In genomic region chr9:71331661-71332060, GRCm38 (mm10) we compare ENCODE assay signal across 13 mouse cellular contexts.
"Had no signal": no experiment of that assay in that cellular context is flagged by ENCODE, and none has a peak within 500 bp of the region (broad histone marks: within the 10 kb centered on the region; RNA-seq: fewer than 3 reads in every experiment).

No protein-coding gene starts in this region.

- DNase-seq: lung, adult 18-20 months; lung, embryonic 14.5 days; lung, postnatal 10 days; lung, postnatal 4 days; midbrain, embryonic 14.5 days; retina, postnatal 1 day; right cerebral cortex, adult 18-20 months; right cerebral cortex, postnatal 25 days; right cerebral cortex, postnatal 4 days; spleen, adult 18-20 months; thymus, adult 18-20 months; thymus, postnatal 14 days; thymus, postnatal 36 days had no signal
